Mouse (Mus musculus) thymus, adult 2 months (tissue): Measurements from ENCODE around the gene BC024063. TPM values are rescaled to one million over a fixed set of nuclear protein-coding genes. Genes with fewer than 3 reads are reported as not detected.
"Not testable (repeated sequence)": the region's sequence is repeated elsewhere in the genome, so short reads cannot be mapped to it uniquely, and the experiment has no call there.

Source experiments
- DNase-seq: peaks from one replicate; pipeline ENCODE4 v3.0.0; 2021
- H3K27ac ChIP-seq: fragments of 200-500 bp; 2 replicates; pipeline ENCODE4 v1.5.1; 2012; ENCODE audit warnings: low read length, control low read depth; ENCODE audit not compliant: control insufficient read depth, insufficient read depth
- H3K27me3 ChIP-seq: fragments of 200-500 bp; 2 replicates; pipeline ENCODE4 v1.6.1; 2012; ENCODE audit warnings: mild to moderate bottlenecking, low read length, moderate library complexity, mixed read lengths; ENCODE audit not compliant: control insufficient read depth, insufficient read depth
- H3K36me3 ChIP-seq: fragments of 200-500 bp; 2 replicates; pipeline ENCODE4 v1.6.1; 2012; ENCODE audit warnings: mild to moderate bottlenecking, low read length, moderate library complexity; ENCODE audit not compliant: control insufficient read depth, insufficient read depth
- H3K4me1 ChIP-seq: fragments of 200-500 bp; replicated peaks from 2 replicates; pipeline ENCODE4 v1.6.1; 2012; ENCODE audit warnings: low read length; ENCODE audit not compliant: control insufficient read depth, insufficient read depth
- H3K4me3 ChIP-seq: fragments of 200-500 bp; 2 replicates; pipeline ENCODE4 v1.5.1; 2012; ENCODE audit warnings: mild to moderate bottlenecking, low read length, control low read depth, moderate library complexity; ENCODE audit not compliant: control insufficient read depth, insufficient read depth
- CTCF ChIP-seq: fragments of 200-500 bp; IDR thresholded peaks from 2 replicates; pipeline ENCODE4 v1.5.1; 2012; ENCODE audit warnings: mild to moderate bottlenecking, control low read depth, low read length, moderate library complexity, borderline replicate concordance; ENCODE audit not compliant: control insufficient read depth, poor library complexity, insufficient read depth; ENCODE audit errors: extremely low read depth
- POLR2A ChIP-seq: fragments of 200-500 bp; IDR thresholded peaks from 2 replicates; pipeline ENCODE4 v1.6.1; 2012; ENCODE audit warnings: mild to moderate bottlenecking, low read length, control low read depth, moderate library complexity; ENCODE audit not compliant: control insufficient read depth, poor library complexity, insufficient read depth; ENCODE audit errors: extremely low read depth
- WGBS: fragments of 180-500 bp; shearing (Covaris S2); methylation state at CpG from one replicate; pipeline ENCODE4 v1.1.7; 2018; 5-methylcytosine and 5-hydroxymethylcytosine counted together
- polyA plus RNA-seq: library from polyadenylated mRNA; depleted of rRNA; stranded (reverse); fragments of >200 nt; gene quantifications from 2 replicates; pipeline ENCODE4 v1.2.3, GENCODE M21; 2012; rRNA removed

Gene BC024063
- 0.11 TPM in 2 replicates for polyA plus RNA-seq

DNA sequence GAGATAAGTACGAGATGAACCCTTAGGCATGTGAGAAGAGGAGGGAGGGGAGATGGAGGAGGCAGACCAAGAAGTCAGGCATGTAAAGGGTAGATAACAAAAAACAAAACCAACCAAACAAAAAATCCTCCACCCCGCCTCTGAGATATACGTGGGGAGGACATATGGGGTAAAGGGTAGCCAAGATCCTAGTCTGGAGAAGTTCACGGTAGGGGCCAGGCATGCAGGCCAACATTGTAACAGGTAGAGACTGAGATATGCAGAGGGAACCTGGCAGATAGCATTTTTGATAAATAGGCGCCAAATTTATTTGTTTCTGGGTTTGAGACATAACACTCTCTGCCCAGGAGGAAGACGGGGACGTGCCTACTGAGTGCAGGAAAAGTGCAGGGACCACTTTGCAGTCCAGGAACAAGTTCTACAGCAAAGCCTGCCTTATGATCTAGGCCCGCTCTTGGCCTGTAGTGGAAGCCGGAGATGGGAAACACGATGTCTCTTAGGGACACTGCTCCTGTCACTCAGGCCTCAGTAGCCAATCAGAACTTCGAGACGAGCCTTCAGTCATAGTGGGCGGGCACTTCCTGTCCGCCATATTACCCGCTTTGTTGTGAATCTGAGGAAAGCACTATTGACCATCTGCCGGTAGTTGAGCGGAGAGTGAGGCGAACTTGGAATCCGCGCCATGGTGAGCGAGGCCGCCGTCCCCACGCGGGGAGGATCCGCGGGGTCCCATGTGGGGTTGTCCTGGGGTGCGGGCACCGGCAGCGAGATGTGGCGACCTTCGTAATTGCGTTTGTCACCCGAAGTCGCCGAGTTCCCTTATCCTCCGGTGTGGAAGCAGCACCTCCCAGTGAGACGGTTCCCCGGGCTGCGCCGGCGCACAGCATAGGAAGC, at the start of gene BC024063:
TSS of gene BC024063 (plus strand) at position 626 of the 894 bp plus-strand sequence.
- DNase-seq: peak; percentile 39
- whole genome bisulfite sequencing: 32% methylated on average over 42 of the region's 42 CpGs
- not testable (repeated sequence) for H3K27ac ChIP-seq, H3K4me1 ChIP-seq, H3K36me3 ChIP-seq, H3K27me3 ChIP-seq
- H3K4me3 ChIP-seq: peak within 1 kb of the TSS; percentile 77

DNA sequence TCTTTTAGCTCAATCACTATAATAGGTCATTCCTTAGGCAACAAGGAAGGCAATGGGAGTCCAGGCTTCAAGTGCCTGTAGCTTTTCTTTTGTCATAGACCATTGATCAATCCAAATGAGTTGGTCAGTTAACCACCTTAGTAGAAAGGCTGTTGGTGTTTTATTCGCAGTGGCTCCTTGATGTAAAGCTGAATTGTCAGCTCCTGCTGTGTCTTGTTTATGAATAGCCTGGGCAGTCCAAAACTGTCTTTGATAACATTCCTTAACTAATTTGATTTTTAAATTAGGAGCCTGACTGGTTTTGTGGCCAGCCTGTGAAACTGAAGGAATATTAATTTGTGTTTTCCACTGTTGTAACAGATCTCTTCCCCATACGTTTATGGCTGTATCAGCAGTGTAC, 41.0 kb upstream of the BC024063 start:
- Histone ChIP-seq H3K27me3 (no peaks in the 10 kb centered on the region), H3K4me1 (no peaks in the 10 kb centered on the region), H3K36me3 (no peaks in the 10 kb centered on the region), H3K27ac (no peak overlapping the region), H3K4me3 (no peak overlapping the region)
- 83% methylated on average over 2 of the region's 2 CpGs for WGBS
- TF ChIP-seq CTCF (no peak), POLR2A (no peak)
- no peak for DNase-seq

DNA sequence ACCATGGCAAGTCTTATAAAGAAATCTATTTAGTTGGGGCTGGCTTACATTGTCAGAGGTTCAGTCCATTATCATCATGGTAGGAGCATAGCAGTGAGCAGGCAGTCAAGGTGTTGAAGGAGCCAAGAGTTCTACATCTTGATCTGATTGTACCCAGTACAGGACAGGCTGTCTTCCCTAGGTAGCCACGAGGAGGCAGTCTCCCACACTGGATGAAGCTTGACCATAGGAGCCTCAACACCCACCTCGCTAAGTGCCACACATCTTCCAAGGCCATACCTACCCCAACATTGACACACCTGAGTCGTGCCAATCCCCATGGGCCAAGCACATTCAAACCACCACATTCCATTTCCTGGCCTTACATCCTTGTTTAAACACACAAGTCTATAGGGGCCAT, 36.5 kb upstream of the BC024063 start:
- no peaks in the 10 kb centered on the region for H3K36me3 ChIP-seq
- no peaks in the 10 kb centered on the region for H3K27me3 ChIP-seq
- no peak overlapping the region for H3K4me3 ChIP-seq
- WGBS: 87% methylated on average over 3 of the region's 3 CpGs
- H3K4me1 ChIP-seq: peaks cover 4% of the 10 kb centered on the region
- H3K27ac ChIP-seq: no peak overlapping the region
- no peak for DNase-seq
- TF ChIP-seq CTCF: no peak
- TF ChIP-seq POLR2A: no peak

DNA sequence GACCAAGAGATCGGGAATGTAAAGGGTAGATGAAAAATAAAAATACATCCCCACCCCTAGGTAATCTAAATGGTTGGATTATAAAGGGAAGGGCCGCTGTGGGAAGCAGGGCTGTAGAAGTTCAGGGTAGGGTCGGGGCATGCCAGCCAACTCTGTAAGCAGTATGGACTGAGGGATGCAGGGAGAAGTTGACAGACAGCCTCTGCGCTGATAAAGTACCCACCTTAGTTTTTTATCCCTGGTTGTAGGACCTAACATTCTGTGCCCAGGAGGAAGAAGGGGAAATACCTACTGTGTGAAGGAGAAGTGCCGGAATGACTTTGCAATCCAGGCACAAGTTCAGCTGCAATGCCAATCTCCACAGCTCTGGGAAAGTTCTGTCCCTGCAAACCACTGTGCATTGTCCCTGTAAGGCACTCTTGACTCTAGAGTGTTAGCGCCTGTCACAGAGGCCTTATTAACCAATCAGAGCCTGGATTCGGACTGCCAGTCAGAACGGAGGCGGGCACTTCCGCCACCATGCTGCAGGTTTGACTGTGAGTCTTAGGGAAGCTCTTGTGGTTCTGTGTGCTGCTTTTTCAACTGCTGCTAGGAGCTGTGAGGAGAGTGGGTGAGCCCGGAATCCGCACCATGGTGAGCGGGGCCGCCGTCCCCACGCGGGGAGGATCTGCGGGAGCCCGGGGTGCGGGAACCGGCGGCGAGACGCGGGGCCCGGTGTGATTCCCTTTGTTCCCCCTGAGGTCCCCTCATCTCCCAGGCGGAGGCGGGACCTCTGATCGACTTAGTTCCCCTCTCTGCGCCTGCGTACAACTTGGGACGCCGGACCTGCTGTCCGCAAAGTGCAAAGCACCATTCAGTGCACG, 35.3 kb upstream of the BC024063 start, which contains the start of gene Zfp873:
TSS of gene Zfp873 (plus strand) at position 527 of the 863 bp plus-strand sequence.
- DNase-seq: peak; percentile 92
- Histone ChIP-seq H3K27me3 (no peaks in the 10 kb centered on the region), H3K4me3 (peak within 1 kb of the TSS; percentile 82), H3K27ac (peak within 1 kb of the TSS; percentile 80), H3K4me1 (peaks cover 4% of the 10 kb centered on the region), H3K36me3 (no peaks in the 10 kb centered on the region)
- TF ChIP-seq POLR2A (peak; percentile 78), CTCF (no peak)
- WGBS: 10% methylated on average over 35 of the region's 35 CpGs

DNA sequence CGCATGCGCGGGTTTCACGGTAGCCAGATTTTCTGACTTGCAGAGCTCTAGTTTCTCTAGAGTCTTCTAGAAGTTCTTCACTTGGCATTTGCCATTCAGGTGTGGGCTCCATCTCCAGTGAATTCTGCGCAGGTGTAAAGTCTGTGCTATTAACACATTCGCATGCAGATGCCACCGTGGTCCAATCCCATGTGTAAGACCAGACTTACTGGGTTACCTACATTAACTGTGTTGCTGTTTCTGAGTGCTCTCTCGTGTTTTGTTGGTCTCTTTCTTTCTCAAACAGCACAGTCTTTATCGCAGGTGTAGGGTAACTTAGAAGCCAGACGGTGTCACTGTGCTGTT, 34.7 kb upstream of the BC024063 start:
- 29% methylated on average over 10 of the region's 10 CpGs for WGBS
- not testable (repeated sequence) for DNase-seq, H3K36me3 ChIP-seq, H3K27me3 ChIP-seq, H3K27ac ChIP-seq, H3K4me1 ChIP-seq
- H3K4me3 ChIP-seq: peak overlapping the region; percentile 82

DNA sequence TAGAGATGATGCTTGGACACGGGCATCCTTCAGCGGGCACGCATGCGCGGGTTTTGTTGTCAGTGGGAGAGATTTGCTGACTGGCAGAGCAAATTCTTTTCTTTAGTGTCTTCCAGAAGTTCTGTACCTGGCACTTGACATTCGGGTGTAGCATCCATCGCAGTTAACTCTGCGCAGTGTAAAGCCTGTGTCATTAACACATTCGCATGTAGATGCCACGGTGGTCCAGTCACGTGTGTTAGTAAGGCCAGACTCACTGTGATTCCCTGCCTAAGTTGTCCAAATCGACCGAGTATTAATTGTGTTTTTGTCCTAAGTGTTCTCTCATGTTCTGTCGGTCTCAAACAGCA, 444 bp downstream of the BC024063 start:
- not testable (repeated sequence) for H3K27me3 ChIP-seq, H3K27ac ChIP-seq
- 30% methylated on average over 14 of the region's 14 CpGs for WGBS

DNA sequence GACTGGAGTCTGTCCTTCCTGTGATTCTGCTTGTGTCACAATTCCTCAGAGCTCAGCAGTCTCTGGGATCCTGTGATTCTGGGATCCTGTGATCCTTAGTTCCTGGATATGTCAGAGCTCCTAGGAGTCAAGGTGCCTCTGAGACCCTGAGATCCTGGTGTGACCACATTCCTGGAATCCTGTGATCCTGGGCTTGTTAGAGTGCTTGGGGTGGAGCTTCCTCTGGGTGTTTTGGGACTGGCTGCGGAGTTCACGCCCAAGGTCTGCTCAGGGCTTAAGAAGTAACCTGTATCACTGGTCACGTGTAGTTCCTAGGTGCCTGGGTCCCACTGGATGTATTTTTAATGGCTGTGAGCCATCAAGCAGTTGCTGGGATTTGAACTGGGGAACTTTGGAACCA, 34.1 kb downstream of the BC024063 start:
- H3K36me3 ChIP-seq: no peaks in the 10 kb centered on the region
- DNase-seq: no peak
- no peak overlapping the region for H3K27ac ChIP-seq
- H3K27me3 ChIP-seq: no peaks in the 10 kb centered on the region
- WGBS: 83% methylated on average over 3 of the region's 3 CpGs
- no peak for TF ChIP-seq CTCF
- TF ChIP-seq POLR2A: no peak
- no peaks in the 10 kb centered on the region for H3K4me1 ChIP-seq
- no peak overlapping the region for H3K4me3 ChIP-seq

More for the DNA sequence above, 444 bp downstream of the BC024063 start:
- H3K4me1 ChIP-seq, H3K36me3 ChIP-seq, DNase-seq: not testable (repeated sequence)
- peak overlapping the region; percentile 77 for H3K4me3 ChIP-seq
